ENCODE assay signal across 16 mouse cellular contexts in the genomic region with DNA sequence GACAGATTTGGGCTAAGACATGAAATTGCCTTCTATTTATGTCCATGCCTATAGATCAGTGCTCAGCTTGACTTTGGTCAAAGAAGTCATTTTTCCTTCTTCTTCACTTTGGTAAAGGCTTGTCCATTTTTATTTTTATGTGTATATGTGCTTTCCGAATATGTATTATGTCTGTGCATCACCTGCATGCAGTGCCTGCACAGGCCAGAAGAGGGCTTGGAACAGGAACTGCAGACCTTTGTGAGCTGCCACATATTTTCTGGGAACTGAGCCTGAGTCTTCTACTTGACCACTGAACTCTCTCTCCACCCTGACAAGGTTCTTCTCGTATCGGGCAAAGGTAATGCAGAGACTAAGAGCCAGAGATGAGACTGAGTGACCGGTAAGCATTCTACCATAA.
DNase-seq lines count a peak whose midpoint lies in the region; ATAC-seq and TF ChIP-seq lines count a peak whose summit lies in the region.
"Had no signal": no experiment of that assay in that cellular context is flagged by ENCODE, and none has a peak within 500 bp of the region (broad histone marks: within the 10 kb centered on the region; RNA-seq: fewer than 3 reads in every experiment).

No protein-coding gene starts in this region.

- H3K9ac ChIP-seq in lung, embryonic 14.5 days = no peak overlapping the region
- H3K9ac ChIP-seq: embryonic facial prominence, embryonic 15.5 days; heart, embryonic 13.5 days; hindbrain, embryonic 15.5 days; limb, embryonic 15.5 days had no signal

- H3K27me3 ChIP-seq in heart, embryonic 10.5 days (ENCODE audit: insufficient read depth, poor library complexity, severe bottlenecking) = no peaks in the 10 kb centered on the region
- no peaks in the 10 kb centered on the region for H3K27me3 ChIP-seq in lung, embryonic 14.5 days (ENCODE audit: insufficient read depth, low read length)
- H3K27me3 ChIP-seq: embryonic facial prominence, embryonic 15.5 days; heart, embryonic 13.5 days; hindbrain, embryonic 15.5 days; limb, embryonic 15.5 days had no signal

- no peak for ATAC-seq in lung, embryonic 14.5 days (ENCODE audit: insufficient read depth)
- ATAC-seq in erythroblast, adult 5-6 weeks (replicated peaks; ENCODE audit: low FRiP score, poor library complexity, severe bottlenecking) = no peak

- H3K4me1 ChIP-seq in heart, embryonic 10.5 days = no peaks in the 10 kb centered on the region
- no peaks in the 10 kb centered on the region for H3K4me1 ChIP-seq in lung, embryonic 14.5 days (ENCODE audit: insufficient read depth)
- H3K4me1 ChIP-seq: embryonic facial prominence, embryonic 15.5 days; heart, embryonic 13.5 days; hindbrain, embryonic 15.5 days; limb, embryonic 15.5 days had no signal

- H3K27ac ChIP-seq in heart, embryonic 10.5 days = no peak overlapping the region
- no peak overlapping the region for H3K27ac ChIP-seq in lung, embryonic 14.5 days (ENCODE audit: low read depth)
- H3K27ac ChIP-seq: embryonic facial prominence, embryonic 15.5 days; heart, embryonic 13.5 days; hindbrain, embryonic 15.5 days; limb, embryonic 15.5 days had no signal

- DNase-seq in heart, adult 11 months = peak; percentile 35
- no peak for DNase-seq in heart, embryonic 10.5 days (ENCODE audit: low spot score)
- no peak for DNase-seq in lung, embryonic 14.5 days
- DNase-seq in lung, postnatal 36 days = no peak
- peak; percentile 27 for DNase-seq in NIH3T3 (ENCODE audit: low read depth)
- peak; percentile 30 for DNase-seq in thymus, postnatal 14 days
- DNase-seq in left cerebral cortex, adult 9 months (ENCODE audit: low spot score in 2 of 2) = no peak
- DNase-seq: adrenal gland, postnatal 14 days; cerebellum, adult 2 months; layer of hippocampus, adult 9-11 months; right cerebral cortex, postnatal 25 days had no signal

- H3K9me3 ChIP-seq in heart, embryonic 10.5 days = no peaks in the 10 kb centered on the region
- H3K9me3 ChIP-seq in lung, embryonic 14.5 days (ENCODE audit: low read depth, low read length) = no peaks in the 10 kb centered on the region
- H3K9me3 ChIP-seq: embryonic facial prominence, embryonic 15.5 days; heart, embryonic 13.5 days; hindbrain, embryonic 15.5 days; limb, embryonic 15.5 days had no signal

- whole genome bisulfite sequencing in heart, embryonic 10.5 days = 94% methylated on average over 4 of the region's 4 CpGs
- WGBS in lung, embryonic 14.5 days = 92% methylated on average over 4 of the region's 4 CpGs

- H3K4me3 ChIP-seq in heart, embryonic 10.5 days = no peak overlapping the region
- H3K4me3 ChIP-seq in lung, embryonic 14.5 days (ENCODE audit: low read depth, low read length) = no peak overlapping the region
- H3K4me3 ChIP-seq: embryonic facial prominence, embryonic 15.5 days; heart, embryonic 13.5 days; hindbrain, embryonic 15.5 days; limb, embryonic 15.5 days had no signal

- no peaks in the 10 kb centered on the region for H3K36me3 ChIP-seq in heart, embryonic 10.5 days
- H3K36me3 ChIP-seq in lung, embryonic 14.5 days (ENCODE audit: insufficient read depth) = no peaks in the 10 kb centered on the region
- H3K36me3 ChIP-seq: embryonic facial prominence, embryonic 15.5 days; heart, embryonic 13.5 days; hindbrain, embryonic 15.5 days; limb, embryonic 15.5 days had no signal

- peak; percentile 45 for TF ChIP-seq CTCF in lung, embryonic 14.5 days (IDR thresholded peaks at IDR 0.05; ENCODE audit: low read depth)

- no peak overlapping the region for H3K4me2 ChIP-seq in lung, embryonic 14.5 days
- H3K4me2 ChIP-seq: embryonic facial prominence, embryonic 15.5 days; heart, embryonic 13.5 days; hindbrain, embryonic 15.5 days; limb, embryonic 15.5 days had no signal

Comparison
In these comparisons a context has a peak if more than half of its experiments do, and no peak if none do; other contexts are left out.
1. DNase-seq: peak in heart, adult 11 months (single experiment), NIH3T3 (single experiment) and thymus, postnatal 14 days (single experiment); none in heart, embryonic 10.5 days (single experiment), lung, embryonic 14.5 days (single experiment), lung, postnatal 36 days (single experiment) and left cerebral cortex, adult 9 months (0 of 2).